Mouse (Mus musculus) bone marrow, adult 2 months (tissue): ENCODE results near the gene Psmb6.

Source experiments
- CTCF ChIP-seq: fragments of 200-500 bp; IDR thresholded peaks from 2 replicates; pipeline ENCODE4 v1.5.1; 2011; ENCODE audit warnings: low read length, control low read depth; ENCODE audit not compliant: control insufficient read depth, insufficient read depth
- POLR2A ChIP-seq: fragments of 200-500 bp; IDR thresholded peaks from 2 replicates; pipeline ENCODE4 v1.6.1; 2011; ENCODE audit warnings: low read depth, mild to moderate bottlenecking, control low read depth, low read length, borderline replicate concordance; ENCODE audit not compliant: control insufficient read depth

GRCm38 (mm10) chr11:70562287-70562994 lies 37.3 kb downstream of the Psmb6 start, which contains the start of gene Mink1:
- TF ChIP-seq CTCF (no peak), POLR2A (peak; percentile 18; the same call in 1 of the 2 replicates)
